Mouse (Mus musculus) stomach, postnatal 0 days (tissue): ENCODE data around the gene Ank3.

Experiments used
- CTCF ChIP-seq: IDR thresholded peaks from 2 replicates; pipeline ENCODE4 v1.5.1; 2016; ENCODE audit warnings: antibody characterized with exemption, low read depth, mild to moderate bottlenecking, moderate library complexity
- EP300 ChIP-seq: optimal IDR thresholded peaks from 2 replicates; pipeline ENCODE3; 2016; ENCODE audit warnings: antibody characterized with exemption

- TF ChIP-seq CTCF (no peak), EP300 (no peak)
Measured at GRCm38 (mm10) chr10:70063881-70064555, 665.4 kb downstream of the Ank3 start.
